In the genomic region with DNA sequence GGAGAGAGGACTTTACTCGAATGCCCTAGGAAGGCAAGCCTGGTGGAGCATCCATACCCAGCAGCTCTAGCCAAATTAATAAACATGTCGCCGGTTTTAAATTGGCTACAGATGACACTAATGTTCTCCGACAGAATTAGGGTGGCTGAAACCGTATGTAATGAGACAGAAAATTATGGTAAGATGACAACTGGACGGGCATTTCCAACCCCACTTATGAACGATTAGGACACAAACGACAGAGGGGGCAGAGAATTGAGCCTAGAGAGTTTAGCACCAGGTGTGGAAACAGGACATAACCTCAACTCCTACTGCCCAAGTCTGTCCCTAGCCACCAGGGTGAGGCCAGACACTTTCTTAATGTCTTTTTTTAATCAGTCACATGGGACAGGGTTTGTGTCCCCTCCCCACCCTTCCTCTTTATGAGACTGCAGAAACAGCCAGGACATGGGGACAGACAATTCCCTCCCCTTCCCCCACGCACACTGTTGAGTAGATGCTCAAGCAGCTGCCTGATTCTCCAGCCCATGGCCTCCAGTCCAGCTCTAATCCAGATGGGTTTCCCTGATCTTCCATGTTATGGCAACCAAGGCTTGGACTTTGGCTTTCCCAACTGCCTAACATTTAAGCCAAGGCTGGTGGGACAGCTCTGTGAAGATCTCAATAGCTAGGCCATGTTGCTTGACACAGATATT, we compare ENCODE assay signal across 13 mouse cellular contexts. TPM values are rescaled to one million over a fixed set of nuclear protein-coding genes. Genes with fewer than 3 reads are reported as not detected.
DNase-seq lines count a peak whose midpoint lies in the region; ATAC-seq and TF ChIP-seq lines count a peak whose summit lies in the region.
"Had no signal": no experiment of that assay in that cellular context is flagged by ENCODE, and none has a peak within 500 bp of the region (broad histone marks: within the 10 kb centered on the region; RNA-seq: fewer than 3 reads in every experiment).

No protein-coding gene starts in this region.

- 1% methylated on average over 9 of the region's 9 CpGs for WGBS in cerebellum, adult 2 months
- WGBS in hindbrain, embryonic 15.5 days, result 3% methylated on average over 9 of the region's 9 CpGs
- WGBS in neural tube, embryonic 11.5 days, result 1% methylated on average over 9 of the region's 9 CpGs

- peaks cover 3% of the 10 kb centered on the region; the same call in 1 of the 2 replicates for H3K4me1 ChIP-seq in cerebellum, adult 2 months (ENCODE audit: control insufficient read depth, insufficient read depth, low read length)
- peaks cover 15% of the 10 kb centered on the region for H3K4me1 ChIP-seq in hindbrain, embryonic 15.5 days (replicated peaks)
- no peaks in the 10 kb centered on the region; the same call in 1 of the 2 replicates for H3K4me1 ChIP-seq in neural tube, embryonic 11.5 days (ENCODE audit: control insufficient read depth, insufficient read depth, low read length)

- no peaks in the 10 kb centered on the region for H3K36me3 ChIP-seq in hindbrain, embryonic 15.5 days
- no peaks in the 10 kb centered on the region for H3K36me3 ChIP-seq in neural tube, embryonic 11.5 days (ENCODE audit: control insufficient read depth, insufficient read depth, low read length)

- H3K9me3 ChIP-seq in hindbrain, embryonic 15.5 days, result no peaks in the 10 kb centered on the region
- no peaks in the 10 kb centered on the region for H3K9me3 ChIP-seq in neural tube, embryonic 11.5 days (ENCODE audit: control insufficient read depth, low read length)

- no peak overlapping the region for H3K9ac ChIP-seq in hindbrain, embryonic 15.5 days
- H3K9ac ChIP-seq in neural tube, embryonic 11.5 days (ENCODE audit: low read length), result no peak overlapping the region

- DNase-seq in cerebellum, adult 2 months, result peak; percentile 61 to 72
- DNase-seq in embryo, embryonic 9.5 days (ENCODE audit: extremely low spot score), result peak; percentile 42
- DNase-seq in neural tube, embryonic 11.5 days (ENCODE audit: low spot score), result no peak
- no peak for DNase-seq in kidney, postnatal 36 days
- DNase-seq in layer of hippocampus, adult 18-20 months (ENCODE audit: low spot score in 2 of 2), result no peak
- DNase-seq in layer of hippocampus, postnatal 25 days (ENCODE audit: extremely low spot score in 1 of 2, low spot score in 1 of 2), result no peak
- DNase-seq: heart, postnatal 4 days; lung, adult 2 months had no signal

- H3K27ac ChIP-seq in cerebellum, adult 2 months (ENCODE audit: insufficient read depth, low read length), result peak overlapping the region; percentile 97
- H3K27ac ChIP-seq in hindbrain, embryonic 15.5 days (replicated peaks), result no peak overlapping the region
- H3K27ac ChIP-seq in neural tube, embryonic 11.5 days (ENCODE audit: low read depth, low read length), result no peak overlapping the region
- H3K27ac ChIP-seq: kidney, postnatal 0 days had no signal

- no peak for ATAC-seq in hindbrain, embryonic 15.5 days (ENCODE audit: low FRiP score, low read depth)
- no peak for ATAC-seq in neural tube, embryonic 11.5 days (ENCODE audit: insufficient read depth, low FRiP score, low TSS enrichment)

- H3K4me3 ChIP-seq in cerebellum, adult 2 months (replicated peaks; ENCODE audit: insufficient read depth, low read depth, low read length), result peak overlapping the region; percentile 89
- peak overlapping the region; percentile 11; the same call in 1 of the 2 replicates for H3K4me3 ChIP-seq in hindbrain, embryonic 15.5 days
- H3K4me3 ChIP-seq in neural tube, embryonic 11.5 days (ENCODE audit: low read depth, low read length), result peak overlapping the region; percentile 15; the same call in 1 of the 2 replicates

- no peaks in the 10 kb centered on the region for H3K27me3 ChIP-seq in cerebellum, adult 2 months (ENCODE audit: control insufficient read depth, insufficient read depth, low read length)
- peaks cover 78% of the 10 kb centered on the region for H3K27me3 ChIP-seq in hindbrain, embryonic 15.5 days
- H3K27me3 ChIP-seq in neural tube, embryonic 11.5 days (ENCODE audit: control insufficient read depth, insufficient read depth, low read length), result peaks cover 94% of the 10 kb centered on the region
- H3K27me3 ChIP-seq: CH12.LX had no signal

- H3K4me2 ChIP-seq in hindbrain, embryonic 15.5 days, result 0 out of 2 replicates have a peak overlapping the region, but pooled peaks have one; percentile 16
- no peak overlapping the region for H3K4me2 ChIP-seq in neural tube, embryonic 11.5 days (ENCODE audit: low read depth)

- TF ChIP-seq CTCF in cerebellum, adult 2 months (IDR thresholded peaks at IDR 0.05; ENCODE audit: borderline replicate concordance, insufficient read depth, low read depth, low read length), result no peak

- TF ChIP-seq POLR2A in cerebellum, adult 2 months (IDR thresholded peaks at IDR 0.05; ENCODE audit: borderline replicate concordance, insufficient read depth, low read length), result no peak

RNA-seq across cellular contexts. Expression of gene Barhl2, which starts 3.4 kb away (rescaled TPM):
- 33.4 and 38.4 TPM in 2 replicates for polyA plus RNA-seq in cerebellum, adult 2 months (2012; rRNA removed)
- 1.6 and 2.2 TPM in 2 replicates for polyA plus RNA-seq in hindbrain, embryonic 15.5 days (2015; fragmentation: Nextera tagmentation; extraction: Ambion mirVana)
- polyA plus RNA-seq in neural tube, embryonic 11.5 days (2014; fragmentation: Nextera tagmentation; extraction: Ambion mirVana), result 3.9 and 4.2 TPM in 2 replicates
- under 1 TPM in 1 of 2 experiments, not detected in 1; 0.12 TPM for total RNA-seq in layer of hippocampus, adult 18-20 months (2021)
- under 1 TPM; 0.12 to 0.26 TPM for total RNA-seq in layer of hippocampus, postnatal 25 days (2021)
- total RNA-seq: CH12.LX; heart, postnatal 4 days had no signal
- polyA plus RNA-seq: gonadal fat pad, adult 2 months; kidney, postnatal 0 days; lung, adult 2 months; stomach, embryonic 16.5 days had no signal

Comparison
In these comparisons a context has a peak if more than half of its experiments do, and no peak if none do; other contexts are left out.
1. DNase-seq: peak in cerebellum, adult 2 months (2 of 2) and embryo, embryonic 9.5 days (single experiment); none in neural tube, embryonic 11.5 days (single experiment), kidney, postnatal 36 days (0 of 2), layer of hippocampus, adult 18-20 months (0 of 2) and layer of hippocampus, postnatal 25 days (0 of 2).
2. H3K4me3 ChIP-seq: peak in every context shown above with its lines; median percentile 89 in cerebellum, adult 2 months; 15 in neural tube, embryonic 11.5 days; 11 in hindbrain, embryonic 15.5 days.